Mouse (Mus musculus) adrenal gland, postnatal 10 days (tissue): ENCODE measurements around the gene Aamp. TPM values are rescaled to one million over a fixed set of nuclear protein-coding genes. Genes with fewer than 3 reads are reported as not detected.

ENCODE experiments used
- DNase-seq: peaks from one replicate; pipeline ENCODE4 v3.0.0; 2021; ENCODE audit warnings: mixed read lengths
- total RNA-seq, 2 experiments: library from RNA; stranded (reverse); gene quantifications; 2 replicates each; pipeline ENCODE4 v1.2.3; 2021

The Aamp gene
- total RNA-seq, 2 experiments from 2014 or later: 151 to 159 TPM

DNA sequence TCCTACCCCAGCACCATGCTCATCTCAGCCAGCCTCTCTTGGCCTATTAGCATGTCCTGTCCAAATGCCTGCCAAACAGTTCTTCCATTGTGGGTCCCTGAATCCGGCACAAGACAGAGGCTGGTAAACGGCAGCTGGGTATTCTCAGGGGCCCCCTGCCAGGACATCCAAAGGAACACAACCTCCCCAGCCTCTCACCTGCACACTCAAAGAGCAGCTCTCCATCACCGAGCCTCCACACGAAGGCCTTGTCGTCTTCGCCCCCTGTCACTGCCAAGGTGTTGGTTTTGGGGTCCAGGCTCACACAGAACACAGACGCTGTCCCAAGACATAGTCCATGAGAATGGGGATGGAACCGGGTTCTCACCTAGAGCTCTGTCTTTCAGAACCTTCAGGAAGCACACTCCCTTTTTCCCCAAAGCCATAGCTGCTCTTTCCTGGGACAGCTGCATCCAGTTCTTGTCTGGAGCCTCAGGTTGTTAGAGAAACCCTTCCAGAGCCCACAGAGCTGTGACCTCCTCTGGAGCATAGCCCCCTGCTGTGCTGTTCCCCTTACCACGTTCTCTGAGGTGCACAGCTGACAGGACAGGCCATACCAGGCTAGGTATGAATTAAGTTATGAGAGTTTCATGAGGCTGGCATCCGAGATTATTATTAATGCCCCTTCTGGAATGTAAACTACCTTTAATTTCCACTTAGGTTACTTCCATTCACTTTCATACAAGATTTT, 1.5 kb downstream of the Aamp start:
- DNase-seq: no peak

DNA sequence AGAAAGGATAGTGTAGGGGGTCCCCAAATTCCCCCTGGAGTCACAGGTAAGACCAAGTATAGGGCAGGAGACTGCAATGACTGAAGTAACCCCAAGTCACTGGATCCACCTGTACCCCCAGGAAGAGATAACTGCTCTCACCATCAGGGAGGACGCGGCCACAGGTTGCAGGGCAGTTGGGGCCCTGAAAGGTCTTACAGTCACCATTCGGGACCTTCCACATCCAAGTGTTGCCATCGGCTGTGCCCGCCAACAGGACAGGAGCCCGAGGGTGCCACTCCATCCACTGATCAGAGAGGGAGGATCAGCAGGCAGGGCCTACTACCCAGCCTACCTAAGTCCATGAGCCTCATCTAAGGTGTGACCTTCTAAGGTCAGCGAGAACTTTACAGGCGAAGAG, 2.7 kb downstream of the Aamp start:
- no peak for DNase-seq

DNA sequence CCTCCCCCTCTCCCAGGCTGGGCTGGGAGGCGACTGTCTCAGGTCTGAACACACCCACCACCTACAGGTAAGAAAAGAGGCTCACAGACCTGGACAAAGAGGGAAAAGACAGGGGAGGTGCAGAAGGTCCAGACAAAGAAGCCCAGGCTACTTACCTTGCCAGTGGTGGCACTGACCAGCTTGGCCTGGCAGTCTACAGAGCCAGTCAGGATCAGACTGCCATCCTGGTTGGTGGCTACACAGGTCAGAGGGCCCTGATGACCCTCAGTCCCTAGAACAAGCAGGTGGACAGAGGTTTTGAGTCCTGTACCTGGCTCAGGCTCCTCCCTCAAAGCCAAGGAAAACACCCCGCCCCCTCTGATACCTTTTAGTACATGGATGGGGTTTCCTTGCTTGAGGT, 3.2 kb downstream of the Aamp start:
- DNase-seq: no peak

- DNase-seq: no peak
Measured at GRCm38 (mm10) chr1:74280591-74281325, 3.8 kb downstream of the Aamp start.

- DNase-seq: no peak
Measured at GRCm38 (mm10) chr1:74278988-74279387, 5.5 kb downstream of the Aamp start.

GRCm38 (mm10) chr1:74278538-74278937, 6.0 kb downstream of the Aamp start, which contains the start of gene Gpbar1:
Gene Gpbar1 (plus strand): TSS chr1:74278550.
- no peak for DNase-seq

DNA sequence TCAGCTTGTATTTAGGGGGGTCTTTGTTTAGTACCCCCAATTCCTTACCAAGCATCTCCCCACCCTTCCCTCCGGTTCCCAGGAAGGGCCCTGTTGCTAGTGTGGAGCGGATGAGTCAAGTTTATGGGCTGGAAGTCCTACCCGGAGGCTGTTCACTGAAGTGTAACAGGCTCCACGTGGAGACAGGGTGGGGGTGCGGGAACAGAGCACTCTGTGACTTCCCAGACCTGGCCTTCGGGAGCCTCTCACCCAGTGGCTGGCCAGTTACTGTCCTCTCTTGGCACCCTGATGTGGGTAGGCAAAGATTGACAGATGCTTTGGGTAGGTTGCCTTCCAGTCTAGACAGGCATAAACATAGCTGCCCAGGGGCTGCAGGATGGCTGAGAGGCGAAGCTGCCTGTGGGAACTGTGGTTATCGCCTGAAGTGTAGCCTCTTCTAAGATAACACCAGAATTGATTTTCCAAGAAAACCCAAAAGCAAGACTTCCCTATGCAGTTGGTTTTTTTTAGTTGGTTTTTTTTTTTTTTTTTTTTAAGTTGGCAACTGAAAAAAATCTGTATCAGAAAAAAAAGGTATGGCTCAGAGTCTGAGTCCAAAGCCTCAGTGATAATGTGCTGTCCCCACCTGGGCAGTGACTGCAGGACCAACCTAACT, 6.5 kb downstream of the Aamp start:
- DNase-seq: no peak

DNA sequence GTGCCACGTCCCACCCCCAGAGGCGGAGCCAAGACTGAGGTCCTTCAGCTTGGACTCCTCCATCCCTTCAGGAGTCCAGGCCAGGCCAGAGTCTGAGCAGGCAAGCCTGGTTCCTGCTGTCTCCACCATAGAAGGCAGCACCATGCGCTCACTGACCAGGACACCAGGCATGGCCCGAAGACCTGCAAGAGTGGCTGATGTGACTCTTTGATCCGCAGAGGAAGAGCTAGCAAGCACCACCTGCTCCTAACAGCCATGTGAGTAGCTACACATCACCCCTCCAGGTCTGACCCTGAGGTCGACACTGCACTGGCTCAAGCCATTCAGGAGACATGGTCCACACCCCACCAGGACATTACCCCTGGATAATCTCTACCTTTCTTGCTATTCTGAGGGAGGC, 7.5 kb downstream of the Aamp start:
- no peak for DNase-seq

DNA sequence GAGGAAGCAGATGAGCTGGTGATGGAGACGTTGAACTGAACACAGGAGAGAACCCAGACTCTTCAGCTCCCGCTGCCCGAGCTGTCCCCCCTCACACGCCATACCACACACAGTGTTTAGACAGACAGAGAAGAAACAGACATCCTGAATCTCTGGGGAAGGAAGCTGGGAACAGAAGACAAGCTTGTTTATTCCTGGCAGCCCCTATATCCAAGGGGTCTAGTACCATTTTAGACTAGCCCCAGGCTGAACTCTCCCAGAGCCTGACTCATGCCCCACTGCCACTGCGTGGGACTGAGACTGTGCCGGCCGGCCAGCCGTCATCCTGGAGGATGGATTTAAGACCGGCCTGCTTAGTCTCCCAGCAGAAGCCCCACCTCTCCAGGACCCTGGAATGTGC, 9.5 kb downstream of the Aamp start:
- DNase-seq: no peak

DNA sequence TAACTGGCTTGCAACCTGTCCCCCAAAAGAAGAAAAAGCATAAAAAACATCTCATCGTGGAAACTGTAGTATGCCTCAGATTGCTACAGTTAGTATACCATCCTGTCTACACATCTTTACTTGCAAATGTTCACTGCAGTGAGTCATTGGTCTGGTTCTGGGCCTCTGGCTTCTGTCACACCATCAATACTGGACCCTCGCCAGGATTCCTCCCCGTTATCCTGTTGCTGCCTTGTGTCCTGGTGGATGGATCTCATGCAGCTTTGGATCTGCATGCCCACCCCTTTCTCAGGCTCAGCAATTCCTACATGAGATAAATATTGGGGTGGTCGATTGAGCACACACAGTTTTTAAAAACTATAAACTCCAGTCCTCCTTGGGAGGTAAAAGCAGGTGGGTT, 12.9 kb downstream of the Aamp start:
- peak; percentile 51 for DNase-seq

- DNase-seq: no peak
Measured at GRCm38 (mm10) chr1:74268750-74269149, 15.8 kb downstream of the Aamp start.

DNA sequence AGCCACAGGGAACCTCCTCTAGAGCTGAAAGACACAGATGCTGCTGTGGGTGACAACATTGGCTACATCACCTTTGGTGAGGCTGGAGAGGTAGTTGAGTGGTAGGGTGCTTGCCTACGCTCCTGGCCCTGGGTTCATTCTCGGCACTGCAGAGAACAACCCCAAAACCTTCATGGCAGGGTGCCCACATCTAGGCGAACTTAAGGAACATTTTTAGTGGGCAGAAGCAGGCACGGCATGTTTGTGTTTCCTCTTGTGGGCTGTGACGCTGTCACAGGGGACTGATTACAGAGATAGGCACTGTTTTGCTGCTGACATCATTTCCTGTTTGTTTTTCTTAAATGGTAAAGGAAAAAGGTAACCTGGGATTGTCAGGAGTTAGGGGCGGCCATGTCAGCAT, 22.0 kb downstream of the Aamp start:
- DNase-seq: no peak

DNA sequence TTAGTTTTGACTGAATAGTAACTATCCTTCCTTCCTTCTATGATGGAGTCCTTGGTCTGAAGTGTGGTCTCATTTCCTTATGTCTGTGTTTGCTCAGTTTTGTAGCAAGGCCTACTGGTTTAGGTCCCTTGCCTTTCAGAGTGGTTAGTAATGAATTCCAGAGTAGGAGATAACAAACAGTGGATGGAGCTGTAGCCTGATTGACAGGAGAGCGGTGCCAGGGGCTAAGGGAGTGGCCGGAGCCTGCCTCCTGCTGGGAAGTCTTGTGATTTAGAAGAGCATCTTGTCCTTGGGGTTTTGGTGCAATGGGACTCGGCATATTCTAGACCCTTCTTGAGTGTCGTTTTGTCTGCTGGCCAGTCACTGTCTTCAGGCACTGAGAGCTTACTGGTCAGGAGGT, 27.8 kb downstream of the Aamp start:
- DNase-seq: no peak

GRCm38 (mm10) chr1:74255704-74256345, 28.7 kb downstream of the Aamp start:
- DNase-seq: no peak

- no peak for DNase-seq
Measured at GRCm38 (mm10) chr1:74250096-74250495, 34.4 kb downstream of the Aamp start.

- DNase-seq: no peak
Measured at GRCm38 (mm10) chr1:74249331-74249980, 35.1 kb downstream of the Aamp start.

DNA sequence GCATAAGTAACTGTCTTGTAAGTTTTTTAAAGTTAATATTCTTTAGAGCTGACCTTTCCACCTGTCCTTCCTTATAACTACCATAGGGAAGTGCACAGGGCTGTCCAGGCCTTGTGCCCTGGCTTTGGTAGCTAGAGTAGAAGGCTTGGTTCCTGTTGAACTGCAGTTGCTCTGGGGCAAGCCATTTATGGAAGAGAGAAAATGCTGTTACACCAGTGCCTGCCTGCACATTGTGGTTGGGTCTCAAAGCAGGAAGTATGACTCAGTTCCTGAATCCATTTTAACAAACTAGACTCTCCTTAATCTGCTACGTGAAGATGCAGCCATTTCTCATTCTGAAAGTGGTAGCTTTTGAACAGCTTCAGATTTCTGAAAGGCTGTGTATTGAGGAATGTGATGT, 35.7 kb downstream of the Aamp start:
- peak; percentile 21 for DNase-seq

GRCm38 (mm10) chr1:74245525-74245924, 39.0 kb downstream of the Aamp start:
- no peak for DNase-seq

- DNase-seq: no peak
Measured at GRCm38 (mm10) chr1:74240832-74241231, 43.7 kb downstream of the Aamp start.

- DNase-seq: no peak
Measured at GRCm38 (mm10) chr1:74240311-74240710, 44.2 kb downstream of the Aamp start.

DNA sequence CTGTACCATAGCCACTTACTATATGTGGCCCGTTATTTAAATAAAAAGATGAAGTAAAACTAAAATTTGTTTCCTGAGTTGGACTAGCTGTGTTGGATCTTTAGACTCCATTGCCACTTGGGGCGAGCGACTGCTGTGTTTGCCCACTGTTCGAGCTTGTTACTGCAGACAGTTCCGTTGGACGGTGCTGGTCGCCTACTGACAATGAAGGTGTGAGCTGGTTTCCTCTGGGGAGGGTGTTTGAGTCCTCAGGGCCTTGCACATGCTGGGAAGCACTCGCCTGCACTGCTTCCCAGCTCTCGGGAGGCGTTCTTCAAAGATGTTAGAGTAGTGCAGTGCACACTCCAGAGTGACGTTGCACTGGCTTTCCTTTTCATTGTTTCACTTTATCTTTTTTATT, 44.9 kb downstream of the Aamp start:
- DNase-seq: peak; percentile 12

DNA sequence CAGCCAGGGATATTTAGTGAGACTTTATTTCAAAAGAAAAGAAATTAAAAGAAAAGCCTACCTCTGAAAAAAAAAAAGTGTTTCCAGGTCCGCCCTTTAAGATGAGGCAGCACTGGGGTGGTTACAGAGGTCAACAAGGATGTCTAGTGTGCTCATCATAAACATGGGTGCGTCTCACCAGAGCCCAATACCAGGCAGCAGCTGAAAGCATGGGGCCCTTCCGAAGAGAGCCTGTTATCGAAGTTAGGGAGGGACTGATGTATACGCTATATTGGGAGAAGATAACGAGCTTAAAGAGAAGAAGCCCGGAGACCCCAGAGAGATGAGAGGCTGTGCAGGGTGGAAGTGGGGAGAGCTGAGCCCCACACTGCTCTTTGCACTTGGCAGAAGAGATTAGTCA, 45.4 kb downstream of the Aamp start:
- no peak for DNase-seq
